Mouse (Mus musculus) small intestine, adult 2 months (tissue): ENCODE measurements around the gene Slc2a8.

Experiments
- CTCF ChIP-seq: fragments of 200-500 bp; IDR thresholded peaks from 2 replicates; pipeline ENCODE4 v1.5.1; 2012; ENCODE audit warnings: low read depth, mild to moderate bottlenecking, control low read depth, inconsistent platforms, low read length, moderate library complexity, mixed read lengths; ENCODE audit not compliant: insufficient replicate concordance, insufficient read length; ENCODE audit errors: extremely low read depth
- POLR2A ChIP-seq: fragments of 200-500 bp; IDR thresholded peaks from 2 replicates; pipeline ENCODE4 v1.6.1; 2012; ENCODE audit warnings: low read depth, mild to moderate bottlenecking, control low read depth, inconsistent platforms, low read length, moderate library complexity

DNA sequence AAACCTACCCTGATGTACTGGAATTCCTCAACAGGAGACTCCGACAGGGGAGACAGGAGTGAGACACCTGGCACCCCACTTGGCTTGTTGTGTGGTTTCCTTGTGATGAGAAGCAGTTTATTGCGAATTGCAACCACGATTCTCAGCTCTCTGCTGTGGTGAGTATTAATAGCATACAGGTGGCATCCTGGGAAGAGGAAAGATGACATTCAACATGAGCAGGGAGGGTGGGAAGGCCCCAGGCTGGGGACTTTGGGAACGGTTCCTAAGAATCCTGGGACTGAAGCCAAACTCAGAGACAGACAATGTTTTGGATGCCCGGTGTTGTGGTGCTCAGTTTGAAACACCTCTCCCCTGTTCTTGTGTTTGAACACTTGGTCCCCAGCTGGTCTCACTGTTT lies 23.2 kb upstream of the Slc2a8 start:
- TF ChIP-seq POLR2A (no peak), CTCF (no peak)
